Mouse (Mus musculus) heart, adult 2 months (tissue): ENCODE measurements around the gene Selenon.

Experiments
- CTCF ChIP-seq: fragments of 200-600 bp; IDR thresholded peaks from 2 replicates; pipeline ENCODE4 v1.8.1; 2022; ENCODE audit warnings: antibody characterized with exemption, mild to moderate bottlenecking, moderate library complexity
- EP300 ChIP-seq: fragments of 200-500 bp; IDR thresholded peaks from 2 replicates; pipeline ENCODE4 v1.6.1; 2011; ENCODE audit warnings: low read depth, low read length, control low read depth; ENCODE audit not compliant: insufficient read depth
- POLR2A ChIP-seq: fragments of 200-500 bp; IDR thresholded peaks from 2 replicates; pipeline ENCODE4 v1.6.1; 2011; ENCODE audit warnings: mild to moderate bottlenecking, low read depth, low read length, control low read depth; ENCODE audit not compliant: insufficient read depth

- TF ChIP-seq EP300 = no peak
- TF ChIP-seq CTCF = no peak
- no peak for TF ChIP-seq POLR2A
Measured at GRCm38 (mm10) chr4:134594731-134595439, 42.9 kb upstream of the Selenon start.
